Mouse (Mus musculus): ENCODE results near the gene Wfikkn2. TPM values are rescaled to one million over a fixed set of nuclear protein-coding genes. Genes with fewer than 3 reads are reported as not detected.

Wfikkn2 gene
- polyA plus RNA-seq, 1 experiment from 2014 or later, result 2.3 TPM

DNA sequence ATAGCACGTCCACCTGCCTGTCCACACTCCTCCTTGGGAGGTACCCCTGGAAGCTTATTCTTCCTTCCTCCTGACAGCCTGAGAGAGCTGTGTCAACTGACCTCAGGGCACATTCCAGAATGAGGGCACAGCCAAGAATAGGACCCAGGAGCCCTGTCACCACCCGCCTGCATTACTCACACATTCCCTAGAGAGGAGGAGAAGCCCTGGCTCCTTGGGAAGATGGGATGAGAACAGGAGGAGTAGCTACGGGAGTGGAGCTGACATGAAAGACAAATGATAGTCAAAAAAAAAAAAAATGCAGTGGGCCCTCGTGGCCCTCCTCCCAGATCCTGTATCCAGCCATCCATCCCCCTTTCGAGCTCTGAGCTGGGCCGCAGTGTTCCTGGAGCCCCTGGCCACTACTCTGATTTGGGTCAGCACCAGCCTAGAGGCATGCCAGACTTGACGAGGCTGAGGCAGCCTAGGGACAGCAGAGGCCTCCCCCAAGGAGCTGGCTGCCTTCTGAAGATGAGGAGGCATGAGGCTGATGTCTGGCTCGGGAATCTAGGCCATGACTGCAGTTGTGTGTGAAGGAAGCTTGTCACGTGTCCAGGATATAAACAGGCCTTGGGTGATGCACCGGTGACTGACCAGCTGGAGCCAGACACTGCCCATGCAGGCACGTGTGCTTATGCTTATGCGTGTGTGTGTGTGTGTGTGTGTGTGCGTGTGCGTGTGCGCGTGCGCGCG, 13.8 kb downstream of the Wfikkn2 start:
- H3K27me3 ChIP-seq (replicated peaks), result no peaks in the 10 kb centered on the region
- H3K36me3 ChIP-seq, result no peaks in the 10 kb centered on the region
- H3K4me1 ChIP-seq (replicated peaks), result peaks cover 13% of the 10 kb centered on the region
- ATAC-seq, result no peak
- no peak overlapping the region for H3K4me2 ChIP-seq (replicated peaks)
- H3K27ac ChIP-seq, result no peak overlapping the region
- H3K9me3 ChIP-seq, result no peaks in the 10 kb centered on the region
- whole genome bisulfite sequencing, result 64% methylated on average over 19 of the region's 19 CpGs
- H3K4me3 ChIP-seq (replicated peaks), result no peak overlapping the region
- no peak overlapping the region for H3K9ac ChIP-seq

DNA sequence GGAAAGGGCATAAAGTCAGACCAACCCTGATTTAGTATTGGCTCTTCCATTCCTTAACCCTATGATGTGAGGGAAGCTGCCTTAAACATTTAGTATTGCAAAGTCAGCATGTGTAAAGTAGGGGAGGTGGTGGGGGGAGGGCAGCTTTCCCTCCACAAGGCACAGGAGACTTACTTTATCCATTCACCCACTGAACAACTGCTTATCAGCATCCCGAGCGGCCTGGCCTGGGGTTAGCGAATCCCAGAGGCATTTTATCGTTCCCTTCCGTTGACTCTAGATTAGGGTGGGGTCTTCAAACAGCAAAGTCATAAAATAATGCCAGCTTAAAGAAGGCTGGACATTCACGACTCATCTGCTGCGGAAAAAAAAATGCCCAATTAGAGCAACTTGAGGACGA, 15.6 kb downstream of the Wfikkn2 start:
- Histone ChIP-seq H3K9ac (no peak overlapping the region), H3K4me2 (replicated peaks) (no peak overlapping the region), H3K27me3 (replicated peaks) (no peaks in the 10 kb centered on the region), H3K36me3 (no peaks in the 10 kb centered on the region), H3K27ac (no peak overlapping the region), H3K9me3 (no peaks in the 10 kb centered on the region), H3K4me1 (replicated peaks) (peaks cover 17% of the 10 kb centered on the region), H3K4me3 (replicated peaks) (no peak overlapping the region)
- ATAC-seq, result no peak
- WGBS, result 54% methylated on average over 8 of the region's 8 CpGs

DNA sequence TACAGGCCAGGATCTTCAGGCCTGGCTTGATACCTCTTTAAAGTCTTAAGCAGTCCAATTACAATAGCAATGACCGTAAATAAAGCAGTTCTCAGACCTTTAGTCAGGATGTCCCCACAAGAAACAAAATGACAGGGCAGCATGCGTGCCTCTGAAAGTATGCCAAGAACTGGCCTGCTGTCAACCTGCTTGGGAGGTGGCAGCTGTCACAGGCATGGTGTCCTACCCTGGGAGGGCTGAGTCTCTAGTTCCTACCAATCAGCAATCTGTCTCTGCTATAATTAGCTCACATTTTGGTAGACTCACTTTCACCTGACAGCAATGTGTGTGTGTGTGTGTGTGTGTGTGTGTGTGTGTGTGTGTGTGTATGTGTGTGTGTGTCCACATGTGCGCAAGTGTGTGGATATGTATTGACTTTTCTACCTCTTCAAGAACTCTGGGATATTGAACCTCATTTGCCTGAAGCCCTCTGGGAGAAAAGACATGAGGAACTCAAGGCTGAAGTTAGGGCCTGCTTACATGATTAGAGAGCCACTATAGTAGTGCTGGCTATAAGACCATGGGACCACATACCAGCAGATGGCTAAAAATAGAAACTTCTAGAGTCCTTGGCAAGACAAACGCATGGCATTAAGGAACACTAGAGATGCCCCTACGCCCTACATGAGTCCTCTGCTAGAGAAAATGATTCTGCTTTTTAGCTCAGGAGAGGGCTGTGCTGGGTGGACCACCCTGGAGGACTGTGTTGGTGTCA, 16.4 kb downstream of the Wfikkn2 start:
- Histone ChIP-seq H3K27me3 (replicated peaks) (no peaks in the 10 kb centered on the region), H3K4me1 (replicated peaks) (peaks cover 17% of the 10 kb centered on the region), H3K4me2 (replicated peaks) (no peak overlapping the region), H3K36me3 (no peaks in the 10 kb centered on the region), H3K9ac (no peak overlapping the region), H3K4me3 (replicated peaks) (no peak overlapping the region), H3K9me3 (no peaks in the 10 kb centered on the region), H3K27ac (no peak overlapping the region)
- no peak for ATAC-seq
- WGBS, result 88% methylated on average over 5 of the region's 5 CpGs

DNA sequence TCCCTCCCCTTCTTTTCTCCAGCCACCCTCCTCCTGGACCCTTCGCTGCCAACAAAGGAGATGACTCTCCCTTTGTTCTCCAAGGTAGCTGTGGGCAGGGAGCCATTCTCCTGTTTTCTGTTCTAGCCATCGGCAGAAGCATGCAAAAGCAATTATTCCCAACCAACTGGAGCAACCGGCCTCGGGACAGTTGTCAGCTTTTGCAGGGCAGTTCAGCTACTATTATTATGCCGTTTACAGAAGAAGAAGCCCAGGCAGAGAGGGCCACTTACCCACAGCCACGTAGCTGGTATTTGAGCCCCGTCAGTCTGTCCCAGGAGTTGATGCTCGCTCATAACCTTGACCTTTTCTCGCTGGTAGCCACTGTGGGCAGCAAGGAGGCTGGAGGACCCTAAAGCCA, 17.4 kb downstream of the Wfikkn2 start:
- WGBS, result 48% methylated on average over 9 of the region's 9 CpGs
- Histone ChIP-seq H3K36me3 (no peaks in the 10 kb centered on the region), H3K9ac (no peak overlapping the region), H3K4me1 (replicated peaks) (peaks cover 17% of the 10 kb centered on the region), H3K4me2 (replicated peaks) (no peak overlapping the region), H3K27ac (no peak overlapping the region), H3K9me3 (no peaks in the 10 kb centered on the region), H3K4me3 (replicated peaks) (no peak overlapping the region), H3K27me3 (replicated peaks) (no peaks in the 10 kb centered on the region)
- no peak for ATAC-seq

DNA sequence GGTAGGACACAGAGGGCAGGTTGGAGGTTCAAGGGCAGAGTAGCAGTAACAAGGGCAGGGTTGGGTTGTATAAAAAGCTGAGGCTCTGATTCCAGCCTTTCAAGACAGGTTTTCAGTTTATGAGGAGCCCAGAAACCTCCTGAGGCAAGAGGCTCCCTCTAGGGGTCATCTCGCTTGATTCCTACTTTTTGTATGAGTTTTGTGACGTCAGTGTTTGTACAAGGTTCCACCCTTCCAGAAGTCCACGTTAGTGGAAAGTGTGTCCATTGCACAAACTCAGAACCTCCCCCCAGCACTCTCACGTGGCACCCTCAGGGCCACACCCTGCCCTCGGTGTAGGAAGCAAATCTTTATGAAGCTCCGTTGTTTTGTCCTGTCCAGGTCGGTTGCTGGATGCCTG, 19.8 kb downstream of the Wfikkn2 start:
- H3K9ac ChIP-seq, result no peak overlapping the region
- peak overlapping the region; percentile 37 for H3K4me2 ChIP-seq (replicated peaks)

DNA sequence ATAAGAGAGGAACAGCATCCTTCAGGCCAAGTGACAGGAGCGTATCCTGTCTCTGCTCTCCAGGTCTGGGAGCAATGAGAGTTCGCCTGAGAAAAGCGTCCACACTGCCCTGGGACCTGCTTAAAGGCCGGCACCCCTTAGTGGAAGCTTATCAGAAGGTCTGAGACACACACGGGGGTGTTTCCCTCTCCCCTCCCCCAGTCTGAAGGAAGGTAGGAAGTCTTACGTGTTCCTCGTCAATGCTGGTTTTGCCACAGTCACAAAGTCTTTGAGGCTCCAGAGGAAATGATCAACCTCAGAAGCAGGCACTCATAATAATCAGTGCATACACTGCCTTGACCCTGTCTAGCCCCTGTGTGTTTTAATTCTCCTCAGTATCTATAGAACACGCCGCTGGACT, 22.3 kb downstream of the Wfikkn2 start:
- H3K27ac ChIP-seq, result no peak overlapping the region
- no peak overlapping the region for H3K4me3 ChIP-seq (replicated peaks)
- no peaks in the 10 kb centered on the region for H3K27me3 ChIP-seq (replicated peaks)
- no peaks in the 10 kb centered on the region for H3K9me3 ChIP-seq
- WGBS, result 82% methylated on average over 9 of the region's 9 CpGs
- H3K9ac ChIP-seq, result no peak overlapping the region
- H3K4me2 ChIP-seq (replicated peaks), result no peak overlapping the region
- H3K4me1 ChIP-seq (replicated peaks), result peaks cover 7% of the 10 kb centered on the region; the same call in 1 of the 2 replicates
- H3K36me3 ChIP-seq, result no peaks in the 10 kb centered on the region
- no peak for ATAC-seq

More for the DNA sequence above, 19.8 kb downstream of the Wfikkn2 start:
- peaks cover 14% of the 10 kb centered on the region for H3K4me1 ChIP-seq (replicated peaks)
- peak; percentile 91 for ATAC-seq
- H3K4me3 ChIP-seq (replicated peaks), result no peak overlapping the region
- WGBS, result 26% methylated on average over 7 of the region's 7 CpGs
- H3K36me3 ChIP-seq, result no peaks in the 10 kb centered on the region
- H3K9me3 ChIP-seq, result no peaks in the 10 kb centered on the region
- H3K27me3 ChIP-seq (replicated peaks), result no peaks in the 10 kb centered on the region
- no peak overlapping the region for H3K27ac ChIP-seq

DNA sequence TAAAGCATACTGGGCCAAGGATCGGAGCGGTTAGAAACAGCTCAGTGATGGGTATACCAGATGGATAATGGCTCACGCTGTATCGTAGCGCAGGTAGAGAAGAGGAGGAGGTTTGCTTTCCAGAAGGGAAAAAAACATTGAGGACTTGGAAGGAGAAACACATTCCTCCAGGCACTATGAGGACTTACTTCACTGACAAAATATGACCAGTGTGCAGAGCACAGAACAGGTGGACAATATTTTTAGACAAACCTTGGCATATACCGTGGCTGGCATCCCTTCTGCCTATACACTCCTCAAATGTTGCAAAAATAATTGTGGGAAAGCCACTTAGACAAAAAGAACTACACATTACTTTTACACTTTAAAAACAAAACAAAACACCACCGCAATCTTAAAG, 24.5 kb downstream of the Wfikkn2 start:
- H3K9me3 ChIP-seq, result no peaks in the 10 kb centered on the region
- H3K4me2 ChIP-seq (replicated peaks), result no peak overlapping the region
- H3K4me3 ChIP-seq (replicated peaks), result no peak overlapping the region
- no peak for ATAC-seq
- H3K4me1 ChIP-seq (replicated peaks), result 0 out of 2 replicates have a peak, but pooled peaks cover 2% of the 10 kb centered on the region
- 90% methylated on average over 7 of the region's 7 CpGs for whole genome bisulfite sequencing
- H3K36me3 ChIP-seq, result no peaks in the 10 kb centered on the region
- no peak overlapping the region for H3K9ac ChIP-seq
- H3K27me3 ChIP-seq (replicated peaks), result no peaks in the 10 kb centered on the region
- no peak overlapping the region for H3K27ac ChIP-seq

DNA sequence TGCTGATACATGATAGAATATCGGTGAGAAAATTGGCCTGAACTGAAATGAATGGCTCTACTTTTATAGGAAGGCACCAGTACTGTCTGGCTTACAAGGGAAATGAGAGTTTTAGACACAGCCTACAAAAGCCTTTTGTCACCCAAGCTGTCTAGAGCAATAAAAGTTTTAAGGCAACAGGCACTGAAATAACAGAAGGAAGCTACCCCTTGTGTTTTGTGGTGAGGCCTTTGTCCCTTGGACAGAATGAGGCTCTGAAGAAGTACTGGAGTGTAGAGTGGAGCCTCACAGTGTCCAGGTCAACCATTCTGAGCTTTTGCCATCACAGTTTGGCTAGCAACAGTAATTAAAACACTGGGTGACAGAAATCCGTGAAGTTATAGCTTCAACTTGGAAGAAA, 29.6 kb downstream of the Wfikkn2 start:
- no peaks in the 10 kb centered on the region for H3K27me3 ChIP-seq (replicated peaks)
- H3K27ac ChIP-seq, result no peak overlapping the region
- no peak overlapping the region for H3K4me2 ChIP-seq (replicated peaks)
- H3K4me3 ChIP-seq (replicated peaks), result no peak overlapping the region
- H3K9me3 ChIP-seq, result no peaks in the 10 kb centered on the region
- H3K9ac ChIP-seq, result no peak overlapping the region
- no peak for ATAC-seq
- peaks cover 10% of the 10 kb centered on the region; the same call in 1 of the 2 replicates for H3K36me3 ChIP-seq
- no peaks in the 10 kb centered on the region for H3K4me1 ChIP-seq (replicated peaks)
- 49% methylated on average over 2 of the region's 2 CpGs for WGBS

DNA sequence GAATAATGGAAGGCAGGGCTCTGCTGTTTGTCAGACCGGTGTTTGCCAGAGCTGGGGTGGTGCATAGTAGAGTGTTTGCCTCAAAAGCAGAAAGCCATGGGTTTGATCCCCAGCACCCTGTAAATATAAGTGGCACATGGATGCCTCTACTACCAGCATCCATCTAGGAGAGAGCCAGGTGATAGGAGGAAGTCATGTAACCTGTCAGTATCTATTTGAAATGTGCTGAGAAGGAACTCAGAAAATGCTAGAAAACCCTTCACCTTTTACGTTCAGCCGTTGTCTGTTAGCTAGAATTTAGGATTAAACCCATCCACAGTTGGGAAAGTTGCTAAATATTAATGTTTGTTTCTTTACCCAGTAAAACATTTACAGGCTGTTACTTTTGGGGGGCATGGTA, 30.2 kb downstream of the Wfikkn2 start:
- WGBS, result 88% methylated on average over 3 of the region's 3 CpGs
- H3K4me3 ChIP-seq (replicated peaks), result no peak overlapping the region

DNA sequence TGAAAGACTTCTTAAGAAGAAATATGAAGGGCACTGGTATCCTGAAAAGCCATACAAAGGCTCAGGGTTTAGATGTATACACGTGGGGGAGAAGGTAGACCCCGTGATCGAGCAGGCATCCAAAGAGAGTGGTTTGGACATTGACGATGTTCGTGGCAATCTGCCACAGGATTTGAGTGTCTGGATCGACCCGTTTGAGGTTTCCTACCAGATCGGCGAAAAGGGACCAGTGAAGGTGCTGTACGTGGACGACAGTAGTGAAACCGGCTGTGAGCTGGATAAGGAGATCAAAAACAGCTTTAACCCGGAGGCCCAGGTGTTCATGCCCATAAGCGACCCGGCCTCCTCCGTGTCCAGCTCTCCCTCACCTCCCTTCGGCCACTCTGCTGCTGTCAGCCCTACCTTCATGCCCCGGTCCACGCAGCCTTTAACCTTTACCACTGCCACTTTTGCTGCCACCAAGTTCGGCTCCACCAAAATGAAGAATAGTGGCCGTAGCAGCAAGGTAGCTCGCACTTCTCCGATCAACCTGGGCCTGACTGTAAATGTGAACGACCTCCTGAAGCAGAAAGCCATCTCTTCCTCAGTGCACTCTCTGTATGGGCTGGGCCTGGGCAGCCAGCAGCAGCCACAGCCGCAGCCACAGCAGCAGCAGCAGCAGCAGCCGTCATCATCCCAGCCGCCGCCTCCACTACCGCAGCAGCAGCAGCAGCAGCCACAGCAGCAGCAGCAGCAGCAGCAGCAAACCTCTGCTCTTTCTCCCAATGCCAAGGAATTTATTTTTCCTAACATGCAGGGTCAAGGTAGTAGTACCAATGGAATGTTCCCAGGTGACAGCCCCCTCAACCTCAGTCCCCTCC, 31.8 kb downstream of the Wfikkn2 start:
- WGBS, result 88% methylated on average over 29 of the region's 29 CpGs
- Histone ChIP-seq H3K4me3 (replicated peaks) (0 out of 2 replicates have a peak overlapping the region, but pooled peaks have one; percentile 0), H3K9me3 (no peaks in the 10 kb centered on the region), H3K4me1 (replicated peaks) (0 out of 2 replicates have a peak, but pooled peaks cover 3% of the 10 kb centered on the region), H3K9ac (no peak overlapping the region), H3K27me3 (replicated peaks) (no peaks in the 10 kb centered on the region), H3K36me3 (peaks cover 10% of the 10 kb centered on the region; the same call in 1 of the 2 replicates), H3K4me2 (replicated peaks) (peak overlapping the region; percentile 29), H3K27ac (no peak overlapping the region)
- no peak for ATAC-seq

More for the DNA sequence above, 30.2 kb downstream of the Wfikkn2 start:
- Histone ChIP-seq H3K9ac (no peak overlapping the region), H3K9me3 (no peaks in the 10 kb centered on the region), H3K36me3 (peaks cover 10% of the 10 kb centered on the region; the same call in 1 of the 2 replicates), H3K27ac (no peak overlapping the region), H3K4me1 (replicated peaks) (no peaks in the 10 kb centered on the region), H3K27me3 (replicated peaks) (no peaks in the 10 kb centered on the region), H3K4me2 (replicated peaks) (no peak overlapping the region)
- ATAC-seq, result no peak

DNA sequence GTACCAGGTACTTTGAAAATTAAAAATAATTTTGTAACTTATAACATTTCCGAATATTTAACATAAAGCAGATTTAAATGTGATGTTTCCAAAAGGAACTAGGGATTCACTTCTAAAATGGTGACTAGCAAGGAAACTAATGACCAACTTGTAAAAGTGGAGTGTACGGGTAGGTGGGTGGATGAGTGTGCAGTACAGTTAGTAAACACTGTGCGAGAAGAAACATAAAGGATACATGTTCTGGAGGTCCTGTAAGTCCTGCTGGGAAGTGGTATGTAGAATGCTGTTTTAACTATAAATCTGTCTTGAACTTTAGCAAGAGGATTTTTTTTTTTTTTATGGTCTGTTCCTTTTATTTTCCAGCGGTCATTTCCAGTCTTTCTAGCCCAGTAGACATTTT, 32.8 kb downstream of the Wfikkn2 start:
- Histone ChIP-seq H3K4me3 (replicated peaks) (no peak overlapping the region), H3K27me3 (replicated peaks) (no peaks in the 10 kb centered on the region), H3K9me3 (no peaks in the 10 kb centered on the region), H3K27ac (no peak overlapping the region), H3K9ac (no peak overlapping the region), H3K36me3 (peaks cover 10% of the 10 kb centered on the region; the same call in 1 of the 2 replicates), H3K4me1 (replicated peaks) (0 out of 2 replicates have a peak, but pooled peaks cover 3% of the 10 kb centered on the region), H3K4me2 (replicated peaks) (peak overlapping the region; percentile 71)
- ATAC-seq, result no peak
- 56% methylated on average over 4 of the region's 4 CpGs for WGBS

DNA sequence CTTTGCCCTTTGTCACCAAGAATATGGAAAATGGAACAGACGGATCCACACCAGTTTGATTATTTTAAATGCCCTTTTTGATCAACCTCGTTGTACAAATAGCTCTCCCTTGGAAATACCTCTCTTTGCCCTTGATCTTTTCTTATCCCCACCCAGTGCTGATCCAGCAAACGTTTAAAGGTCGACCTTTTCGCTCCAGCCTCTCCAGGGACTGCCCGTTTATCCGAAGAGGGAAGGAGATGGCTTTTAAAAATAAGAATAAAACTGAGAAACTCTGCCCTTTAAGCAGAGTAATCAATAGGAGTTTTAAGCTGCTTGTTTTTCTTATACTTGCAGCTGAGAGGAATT, 33.3 kb downstream of the Wfikkn2 start:
- H3K27ac ChIP-seq, result peak overlapping the region; percentile 97; the same call in 1 of the 2 replicates
- 2% methylated on average over 7 of the region's 7 CpGs for WGBS
- H3K36me3 ChIP-seq, result peaks cover 10% of the 10 kb centered on the region; the same call in 1 of the 2 replicates
- peak overlapping the region; percentile 71 for H3K4me2 ChIP-seq (replicated peaks)
- 0 out of 2 replicates have a peak, but pooled peaks cover 3% of the 10 kb centered on the region for H3K4me1 ChIP-seq (replicated peaks)
- no peaks in the 10 kb centered on the region for H3K27me3 ChIP-seq (replicated peaks)
- peak overlapping the region; percentile 94 for H3K4me3 ChIP-seq (replicated peaks)
- peak overlapping the region; percentile 96 for H3K9ac ChIP-seq
- no peak for ATAC-seq
- no peaks in the 10 kb centered on the region for H3K9me3 ChIP-seq

Measured in intestine, embryonic 15.5 days (tissue).